Mouse (Mus musculus) MEL (cell line): Measurements from ENCODE around the gene Tle3. TPM values are rescaled to one million over a fixed set of nuclear protein-coding genes. Genes with fewer than 3 reads are reported as not detected.

Experiments
- DNase-seq: peaks from one replicate; pipeline ENCODE4 v3.0.0; 2011; ENCODE audit warnings: low read depth, low spot score
- H3K27ac ChIP-seq: 2 replicates; pipeline ENCODE4 v1.5.1; 2012; ENCODE audit warnings: low read depth, mild to moderate bottlenecking, control low read depth, low read length, moderate library complexity; ENCODE audit not compliant: control insufficient read depth
- H3K27me3 ChIP-seq, 2 experiments: fragments of 150-350 bp in 1 of 2; sonication (generic) in 1 of 2; 2 replicates each; pipeline ENCODE4 v1.6.1; 2012; ENCODE audit warnings: low read length in 2 of 2, mild to moderate bottlenecking in 2 of 2, improper control_type of control experiment in 1 of 2, moderate library complexity in 1 of 2; ENCODE audit not compliant: insufficient read depth in 2 of 2, control insufficient read depth in 1 of 2
- H3K36me3 ChIP-seq, 2 experiments: 2 replicates each; pipeline ENCODE4 v1.6.1; 2012 to 2014; ENCODE audit warnings: low read length in 2 of 2, improper control_type of control experiment in 1 of 2, inconsistent platforms in 1 of 2, mild to moderate bottlenecking in 1 of 2; ENCODE audit not compliant: insufficient read depth in 2 of 2, control insufficient read depth in 1 of 2
- H3K4me1 ChIP-seq, 2 experiments: fragments of 150-350 bp in 1 of 2; sonication (generic) in 1 of 2; 2 replicates each; pipeline ENCODE4 v1.6.1; 2012; ENCODE audit warnings: low read length in 2 of 2, improper control_type of control experiment in 1 of 2, mild to moderate bottlenecking in 1 of 2; ENCODE audit not compliant: insufficient read depth in 2 of 2, control insufficient read depth in 1 of 2
- H3K4me3 ChIP-seq, 2 experiments: fragments of 150-350 bp in 1 of 2; sonication (generic) in 1 of 2; 2 replicates each; pipeline ENCODE4 v1.5.1; 2012; ENCODE audit warnings: low read depth in 2 of 2, low read length in 2 of 2, mild to moderate bottlenecking in 2 of 2, moderate library complexity in 2 of 2, control low read depth in 1 of 2, improper control_type of control experiment in 1 of 2; ENCODE audit not compliant: control insufficient read depth in 1 of 2, insufficient read depth in 1 of 2
- H3K79me2 ChIP-seq: 2 replicates; pipeline ENCODE4 v1.6.1; 2012; ENCODE audit warnings: mild to moderate bottlenecking, low read length, moderate library complexity; ENCODE audit not compliant: control insufficient read depth, poor library complexity, insufficient read depth
- H3K9ac ChIP-seq: 2 replicates; pipeline ENCODE4 v1.6.1; 2012; ENCODE audit warnings: low read depth, mild to moderate bottlenecking, control low read depth, low read length, moderate library complexity; ENCODE audit not compliant: control insufficient read depth, poor library complexity, severe bottlenecking
- H3K9me3 ChIP-seq: fragments of 150-350 bp; sonication (generic); replicated peaks from 2 replicates; pipeline ENCODE4 v1.6.1; 2012; ENCODE audit warnings: mild to moderate bottlenecking, low read length, improper control_type of control experiment, moderate library complexity; ENCODE audit not compliant: insufficient read depth
- BHLHE40 ChIP-seq: IDR thresholded peaks from 2 replicates; pipeline ENCODE4 v1.6.1; 2012; ENCODE audit warnings: low read depth, mild to moderate bottlenecking, inconsistent platforms, low read length, improper control_type of control experiment, borderline replicate concordance
- E2F4 ChIP-seq: IDR thresholded peaks from 2 replicates; pipeline ENCODE4 v1.6.1; 2011; ENCODE audit warnings: low read depth, low read length, improper control_type of control experiment, borderline replicate concordance
- ELF1 ChIP-seq: IDR thresholded peaks from 2 replicates; pipeline ENCODE4 v1.6.1; 2014; ENCODE audit warnings: low read depth, mild to moderate bottlenecking, inconsistent platforms, low read length, improper control_type of control experiment, moderate library complexity
- GABPA ChIP-seq: IDR thresholded peaks from 2 replicates; pipeline ENCODE4 v1.6.1; 2012; ENCODE audit warnings: low read depth, mild to moderate bottlenecking, inconsistent platforms, low read length, improper control_type of control experiment, moderate library complexity
- GATA1 ChIP-seq: IDR thresholded peaks from 2 replicates; pipeline ENCODE4 v1.6.1; 2011; ENCODE audit warnings: low read depth, low read length, improper control_type of control experiment
- JUND ChIP-seq: IDR thresholded peaks from 2 replicates; pipeline ENCODE4 v1.6.1; 2011; ENCODE audit warnings: low read depth, mild to moderate bottlenecking, improper control_type of control experiment, low read length
- KAT2A ChIP-seq: conservative IDR thresholded peaks from 2 replicates; pipeline ENCODE4 v1.6.1; 2012; ENCODE audit warnings: low read depth, low read length, improper control_type of control experiment, inconsistent platforms
- MYB ChIP-seq: IDR thresholded peaks from 2 replicates; pipeline ENCODE4 v1.6.1; 2011; ENCODE audit warnings: mild to moderate bottlenecking, low read depth, low read length, improper control_type of control experiment
- NELFE ChIP-seq: IDR thresholded peaks from 2 replicates; pipeline ENCODE4 v1.6.1; 2011; ENCODE audit warnings: low read depth, low read length, improper control_type of control experiment
- POLR2AphosphoS2 ChIP-seq: IDR thresholded peaks from 2 replicates; pipeline ENCODE4 v1.6.1; 2011; ENCODE audit warnings: low read length, improper control_type of control experiment
- POLR2AphosphoS5 ChIP-seq: IDR thresholded peaks from 2 replicates; pipeline ENCODE4 v1.6.1; 2012; ENCODE audit warnings: low read depth, borderline replicate concordance, mild to moderate bottlenecking, inconsistent platforms, low read length, moderate library complexity, mixed read lengths
- RCOR1 ChIP-seq: IDR thresholded peaks from 2 replicates; pipeline ENCODE4 v1.6.1; 2012; ENCODE audit warnings: low read depth, mild to moderate bottlenecking, inconsistent platforms, low read length, improper control_type of control experiment
- SMC3 ChIP-seq: IDR thresholded peaks from 2 replicates; pipeline ENCODE4 v1.6.1; 2011; ENCODE audit warnings: low read depth, low read length, improper control_type of control experiment
- TAL1 ChIP-seq: IDR thresholded peaks from 2 replicates; pipeline ENCODE4 v1.6.1; 2012; ENCODE audit warnings: mild to moderate bottlenecking, inconsistent platforms, low read length, moderate library complexity, mixed read lengths
- TBP ChIP-seq: IDR thresholded peaks from 2 replicates; pipeline ENCODE4 v1.8.0; 2011; ENCODE audit warnings: low read depth, low read length, improper control_type of control experiment
- TCF12 ChIP-seq: IDR thresholded peaks from 2 replicates; pipeline ENCODE4 v1.6.1; 2014; ENCODE audit warnings: low read depth, mild to moderate bottlenecking, inconsistent platforms, low read length, improper control_type of control experiment, moderate library complexity
- UBTF ChIP-seq: IDR thresholded peaks from 2 replicates; pipeline ENCODE4 v1.6.1; 2012; ENCODE audit warnings: low read depth, mild to moderate bottlenecking, inconsistent platforms, low read length, improper control_type of control experiment, moderate library complexity, borderline replicate concordance; ENCODE audit not compliant: insufficient read depth
- USF1 ChIP-seq: IDR thresholded peaks from 2 replicates; pipeline ENCODE4 v1.6.1; 2014; ENCODE audit warnings: low read depth, mild to moderate bottlenecking, inconsistent platforms, low read length, improper control_type of control experiment, moderate library complexity
- USF2 ChIP-seq, 2 experiments: IDR thresholded peaks; 2 replicates each; pipeline ENCODE4 v1.6.1; 2011 to 2012; ENCODE audit warnings: improper control_type of control experiment in 2 of 2, low read length in 2 of 2, borderline replicate concordance in 1 of 2, inconsistent platforms in 1 of 2, low read depth in 1 of 2, mild to moderate bottlenecking in 1 of 2; ENCODE audit not compliant: insufficient read depth in 1 of 2
- ZC3H11A ChIP-seq: IDR thresholded peaks from 2 replicates; pipeline ENCODE4 v1.6.1; 2012; ENCODE audit warnings: low read depth, mild to moderate bottlenecking, inconsistent platforms, low read length, improper control_type of control experiment
- polyA plus RNA-seq, 2 experiments: library from polyadenylated mRNA; stranded (reverse) in 1 of 2; unstranded in 1 of 2; fragments of >175 nt in 1 of 2; fragments of >200 nt in 1 of 2; gene quantifications; 2 replicates each; pipeline versions ENCODE4 v1.2.1 to v1.2.4; 2012; ENCODE audit warnings: low replicate concordance in 2 of 2, low read depth in 1 of 2; ENCODE audit not compliant: insufficient read length in 2 of 2, insufficient read depth in 1 of 2, missing spikeins in 1 of 2
- total RNA-seq: library from RNA; depleted of rRNA; stranded (reverse); fragments of 300-350 nt; gene quantifications from 2 replicates; pipeline ENCODE4 v1.2.3, GENCODE M21; 2012

The Tle3 gene
- total and polyA plus RNA-seq, 3 experiments = 20.3 to 26.8 TPM; not detected in 1

DNA sequence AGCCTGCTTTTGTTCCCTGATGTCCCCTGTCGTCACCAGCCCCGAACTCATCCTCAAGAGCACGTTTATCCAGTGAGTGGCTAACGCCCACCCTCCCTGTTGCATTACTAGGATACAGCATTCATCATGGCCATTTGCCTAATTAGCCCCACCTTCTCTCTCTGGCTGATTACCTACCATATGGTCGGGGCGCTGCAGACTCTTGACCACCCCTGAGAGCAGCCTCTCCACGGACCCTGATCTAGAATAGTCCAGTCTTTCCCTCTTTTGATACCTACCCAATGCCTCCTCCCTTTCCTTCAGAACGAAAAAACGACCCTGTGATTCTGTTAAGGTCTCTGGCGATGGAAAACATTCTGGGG is 85.0 kb downstream of the Tle3 start:
- no peaks in the 10 kb centered on the region for H3K36me3 ChIP-seq
- no peak overlapping the region for H3K27ac ChIP-seq
- H3K4me3 ChIP-seq = no peak overlapping the region
- DNase-seq = no peak
- no peaks in the 10 kb centered on the region for H3K9me3 ChIP-seq
- TF ChIP-seq USF1 = no peak
- no peak for TF ChIP-seq TCF12
- no peak for TF ChIP-seq JUND
- no peak for TF ChIP-seq GATA1
- TF ChIP-seq TAL1 = no peak
- TF ChIP-seq GABPA = no peak
- TF ChIP-seq MYB = no peak
- TF ChIP-seq RCOR1 = no peak
- no peak for TF ChIP-seq TBP
- no peak for TF ChIP-seq E2F4
- no peak for TF ChIP-seq ZC3H11A
- no peak overlapping the region for H3K9ac ChIP-seq
- no peaks in the 10 kb centered on the region; a peak in 1 of 4 replicates for H3K27me3 ChIP-seq
- no peaks in the 10 kb centered on the region for H3K4me1 ChIP-seq
- H3K79me2 ChIP-seq = no peaks in the 10 kb centered on the region

DNA sequence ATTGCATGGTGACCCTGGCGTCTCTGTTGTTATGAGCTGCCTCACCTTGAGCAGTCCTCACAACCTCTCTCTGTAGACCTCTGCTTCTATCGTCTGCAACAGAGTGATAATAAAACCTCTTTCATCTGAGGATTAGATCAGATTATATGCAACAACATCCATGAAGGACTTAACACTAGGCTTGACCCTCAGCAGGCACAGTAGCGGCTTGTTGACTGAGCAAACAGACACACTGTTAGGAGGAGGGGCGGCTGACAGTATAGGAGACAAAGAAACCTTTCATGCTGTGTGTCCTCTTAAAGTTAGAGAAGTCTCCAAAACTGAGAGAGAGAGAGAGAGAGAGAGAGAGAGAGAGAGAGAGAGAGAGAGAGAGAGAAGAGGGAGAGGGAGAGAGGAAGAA is 89.7 kb downstream of the Tle3 start:
- no peak overlapping the region for H3K4me3 ChIP-seq
- no peaks in the 10 kb centered on the region for H3K9me3 ChIP-seq
- DNase-seq = no peak
- no peak overlapping the region for H3K27ac ChIP-seq
- H3K27me3 ChIP-seq = no peaks in the 10 kb centered on the region; a peak in 2 of 4 replicates
- no peaks in the 10 kb centered on the region for H3K79me2 ChIP-seq
- H3K36me3 ChIP-seq = no peaks in the 10 kb centered on the region
- no peaks in the 10 kb centered on the region for H3K4me1 ChIP-seq
- H3K9ac ChIP-seq = no peak overlapping the region
- TF ChIP-seq TBP (no peak), ELF1 (no peak), USF2 (IDR thresholded peaks at IDR 0.05; ENCODE audit: borderline replicate concordance in 1 of 2, insufficient read depth in 1 of 2, low read depth in 1 of 2, low read length in 2 of 2) (no peak), KAT2A (no peak), POLR2AphosphoS2 (no peak)
- TF ChIP-seq, all 39 proteins: peak for 0

DNA sequence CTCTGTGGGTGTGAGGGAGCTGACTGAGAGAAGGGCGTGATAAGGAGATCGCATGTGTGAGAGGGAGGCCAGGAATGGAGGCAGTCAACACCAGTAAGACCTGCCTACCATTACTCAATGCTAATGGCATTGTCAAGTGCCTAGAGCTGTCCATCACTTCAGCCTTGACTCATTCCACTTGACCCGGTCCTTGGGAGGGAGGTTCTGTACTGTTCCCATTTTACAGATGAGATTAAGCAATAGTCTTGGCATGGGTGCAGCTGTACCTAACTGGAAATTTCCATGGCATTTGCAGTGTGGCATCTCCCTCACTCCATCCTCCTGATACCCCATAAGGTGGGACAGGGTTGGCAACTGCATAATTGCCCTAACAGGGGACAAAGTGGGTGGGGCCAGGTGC is 95.3 kb downstream of the Tle3 start:
- H3K9ac ChIP-seq = no peak overlapping the region
- no peak overlapping the region for H3K4me3 ChIP-seq
- H3K4me1 ChIP-seq = no peaks in the 10 kb centered on the region
- TF ChIP-seq ELF1 (no peak), USF2 (IDR thresholded peaks at IDR 0.05; ENCODE audit: borderline replicate concordance in 1 of 2, insufficient read depth in 1 of 2, low read depth in 1 of 2, low read length in 2 of 2) (no peak), POLR2AphosphoS5 (no peak), SMC3 (no peak), BHLHE40 (no peak), KAT2A (no peak), UBTF (no peak), NELFE (no peak)
- no peaks in the 10 kb centered on the region for H3K79me2 ChIP-seq
- DNase-seq = no peak
- no peaks in the 10 kb centered on the region for H3K9me3 ChIP-seq
- no peak overlapping the region for H3K27ac ChIP-seq
- peaks cover 0 to 3% of the 10 kb centered on the region in 2 experiments; a peak in 2 of 4 replicates for H3K27me3 ChIP-seq
- H3K36me3 ChIP-seq = no peaks in the 10 kb centered on the region
